Mouse (Mus musculus) liver, embryonic 16.5 days (tissue): ENCODE measurements around the gene 6330409D20Rik. TPM values are rescaled to one million over a fixed set of nuclear protein-coding genes. Genes with fewer than 3 reads are reported as not detected.
A peak's percentile ranks its signal among the peaks of the same experiment; 100 is the strongest.

Experiments
- ATAC-seq: fragments of 200-750 bp; cut with Nextera tagmentation; 2 replicates; pipeline ENCODE4 v1.8.0; 2017; ENCODE audit warnings: low read depth, mild to moderate bottlenecking, moderate number of reproducible peaks, moderate library complexity
- H3K27ac ChIP-seq: fragments of 300-500 bp; sonication (generic); 2 replicates; pipeline ENCODE4 v1.5.1; 2014; ENCODE audit warnings: mild to moderate bottlenecking, low read length
- H3K27me3 ChIP-seq: fragments of 300-500 bp; sonication (generic); 2 replicates; pipeline ENCODE4 v1.6.1; 2014; ENCODE audit warnings: low read depth, low read length, mixed read lengths; ENCODE audit not compliant: control insufficient read depth, insufficient read depth
- H3K36me3 ChIP-seq: fragments of 300-500 bp; sonication (generic); 2 replicates; pipeline ENCODE4 v1.6.1; 2014; ENCODE audit warnings: mild to moderate bottlenecking; ENCODE audit not compliant: control insufficient read depth, insufficient read depth
- H3K4me1 ChIP-seq: fragments of 300-500 bp; sonication (generic); 2 replicates; pipeline ENCODE4 v1.6.1; 2014; ENCODE audit warnings: low read depth, low read length, mixed read lengths; ENCODE audit not compliant: control insufficient read depth
- H3K4me2 ChIP-seq: fragments of 300-500 bp; sonication (generic); 2 replicates; pipeline ENCODE4 v1.6.1; 2014; ENCODE audit warnings: low read depth, low read length, mixed read lengths
- H3K4me3 ChIP-seq: fragments of 300-500 bp; sonication (generic); 2 replicates; pipeline ENCODE4 v1.5.1; 2014; ENCODE audit warnings: low read depth, mild to moderate bottlenecking, low read length
- H3K9ac ChIP-seq: fragments of 300-500 bp; sonication (generic); 2 replicates; pipeline ENCODE4 v1.6.1; 2014; ENCODE audit warnings: low read depth, low read length
- H3K9me3 ChIP-seq: fragments of 300-500 bp; sonication (generic); replicated peaks from 2 replicates; pipeline ENCODE4 v1.6.1; 2016; ENCODE audit warnings: low read length; ENCODE audit not compliant: control insufficient read depth
- WGBS: fragments of 180-500 bp; shearing (Covaris S2); extraction: QIAGEN DNeasy Blood & Tissue Kit; methylation state at CpG from one replicate; pipeline ENCODE4 v1.1.7; 2014; ENCODE audit not compliant: insufficient replicate concordance; 5-methylcytosine and 5-hydroxymethylcytosine counted together
- polyA plus RNA-seq: library from polyadenylated mRNA; unstranded; fragments of >200 nt; fragmentation: Nextera tagmentation; extraction: Ambion mirVana; gene quantifications from 2 replicates; pipeline ENCODE4 v1.2.1, GENCODE M21; 2015

The 6330409D20Rik gene
- polyA plus RNA-seq, 1 experiment from 2014 or later, result not detected

DNA sequence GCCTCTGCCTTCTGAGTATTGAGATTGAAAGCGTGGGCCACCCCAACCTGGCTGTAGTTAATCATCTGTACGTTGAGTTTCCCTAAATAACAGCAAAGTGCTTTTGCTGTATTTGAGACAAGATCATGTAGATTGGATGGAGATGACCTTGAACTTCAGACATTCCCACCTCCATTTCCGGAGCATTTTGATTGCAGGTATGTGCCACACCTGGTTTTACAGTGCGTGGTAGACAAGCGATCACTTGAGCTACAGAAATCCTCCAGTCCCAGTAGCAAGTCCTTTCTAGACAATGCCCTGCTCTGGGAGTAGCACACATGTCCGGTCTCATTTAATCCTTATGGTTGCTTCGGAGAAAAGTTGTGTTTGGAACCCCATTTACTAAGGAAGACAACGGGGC is 37.8 kb downstream of the 6330409D20Rik start:
- Histone ChIP-seq H3K4me3 (peak overlapping the region; percentile 41), H3K4me1 (peaks cover 5% of the 10 kb centered on the region; the same call in 1 of the 2 replicates), H3K4me2 (peak overlapping the region; percentile 15), H3K9me3 (no peaks in the 10 kb centered on the region), H3K27me3 (no peaks in the 10 kb centered on the region), H3K9ac (no peak overlapping the region), H3K27ac (peak overlapping the region; percentile 68), H3K36me3 (peaks cover 22% of the 10 kb centered on the region)
- ATAC-seq, result no peak
- 76% methylated on average over 8 of the region's 8 CpGs for WGBS

DNA sequence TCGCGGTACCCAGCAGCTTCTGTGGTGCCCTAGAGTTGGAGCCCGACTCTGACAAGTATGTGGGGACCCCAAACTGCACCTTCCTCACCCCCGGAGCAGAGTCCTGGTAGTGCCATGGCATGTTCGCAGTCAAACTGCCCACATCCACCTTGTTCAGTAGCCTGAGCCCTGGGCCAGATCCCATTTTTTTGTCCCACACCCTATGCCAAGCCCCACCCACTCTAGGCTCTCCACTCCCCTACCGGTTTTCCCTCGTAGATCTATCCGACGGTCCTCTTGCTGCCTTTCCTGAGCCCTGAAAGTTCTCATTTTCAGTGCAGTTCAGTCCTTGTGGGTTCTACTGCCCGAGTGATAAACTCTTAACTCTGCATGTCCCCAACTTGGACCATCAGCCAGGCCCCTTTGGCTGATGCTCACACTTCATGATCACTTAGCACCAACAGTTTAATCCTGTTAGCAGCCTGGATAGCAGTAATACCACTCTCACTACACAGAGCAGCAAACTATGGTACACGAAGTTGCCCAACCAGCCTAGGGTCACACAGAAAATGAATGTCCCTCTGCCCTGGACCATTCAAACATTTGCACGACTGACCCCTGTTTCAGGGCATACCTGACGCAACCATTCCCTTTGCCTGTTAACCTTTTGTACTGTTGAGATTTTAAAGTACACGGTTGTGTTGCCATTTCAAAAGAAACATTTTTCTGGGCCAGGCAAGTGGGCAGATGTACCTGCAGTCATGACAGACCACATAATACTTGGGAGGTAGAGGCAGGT is 39.7 kb downstream of the 6330409D20Rik start:
- Histone ChIP-seq H3K4me3 (peak overlapping the region; percentile 6; the same call in 1 of the 2 replicates), H3K27me3 (no peaks in the 10 kb centered on the region), H3K4me2 (peak overlapping the region; percentile 30), H3K4me1 (peaks cover 5% of the 10 kb centered on the region; the same call in 1 of the 2 replicates), H3K36me3 (peaks cover 6% of the 10 kb centered on the region), H3K9ac (no peak overlapping the region), H3K27ac (peak overlapping the region; percentile 74), H3K9me3 (no peaks in the 10 kb centered on the region)
- WGBS, result 67% methylated on average over 14 of the region's 14 CpGs
- ATAC-seq, result peak; percentile 80

DNA sequence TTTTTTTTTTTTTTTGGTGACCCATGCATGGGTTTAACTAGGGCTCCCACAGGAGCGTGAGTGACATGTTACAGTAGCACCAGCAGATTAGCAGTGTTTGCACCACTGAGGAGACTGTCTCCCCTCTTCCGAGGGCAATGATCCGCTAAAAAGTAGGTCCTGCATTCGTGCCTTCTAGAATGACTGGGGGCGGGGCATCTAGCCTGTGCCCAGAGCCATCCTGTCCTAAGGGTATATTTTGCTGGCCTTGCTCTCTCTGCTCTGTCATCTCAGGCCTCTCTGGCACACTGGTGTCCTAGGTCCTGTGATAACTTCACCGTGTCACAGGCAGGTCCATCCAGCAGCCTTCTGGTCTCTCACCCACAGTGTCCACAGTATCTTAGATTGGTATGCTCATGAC is 41.1 kb downstream of the 6330409D20Rik start:
- H3K4me1 ChIP-seq, result peaks cover 5% of the 10 kb centered on the region; the same call in 1 of the 2 replicates
- WGBS, result 77% methylated on average over 6 of the region's 6 CpGs
- no peak overlapping the region for H3K27ac ChIP-seq
- no peak overlapping the region for H3K4me2 ChIP-seq
- no peaks in the 10 kb centered on the region for H3K9me3 ChIP-seq
- no peaks in the 10 kb centered on the region for H3K27me3 ChIP-seq
- ATAC-seq, result no peak
- H3K9ac ChIP-seq, result no peak overlapping the region
- H3K36me3 ChIP-seq, result no peaks in the 10 kb centered on the region
- H3K4me3 ChIP-seq, result no peak overlapping the region

DNA sequence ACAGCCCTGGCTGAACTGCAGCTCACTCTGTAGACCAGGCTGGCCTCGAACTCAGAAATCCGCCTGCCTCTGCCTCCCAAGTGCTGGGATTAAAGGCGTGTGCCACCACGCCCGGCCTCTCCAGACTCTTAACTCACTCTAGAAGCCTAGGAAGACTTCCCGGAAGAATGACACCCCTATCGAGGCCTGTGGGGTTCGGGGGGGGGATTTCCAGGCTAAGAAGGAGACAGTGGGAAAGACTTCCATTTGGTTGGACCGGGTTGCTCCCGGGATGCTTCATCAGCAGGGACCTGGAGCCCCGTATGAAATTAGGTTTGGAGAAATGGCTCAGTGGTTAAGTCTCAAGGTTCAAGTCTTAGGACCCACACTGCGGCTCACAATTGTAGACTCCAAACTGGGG is 46.1 kb downstream of the 6330409D20Rik start:
- peak overlapping the region; percentile 98; the same call in 1 of the 2 replicates for H3K4me2 ChIP-seq
- WGBS, result 79% methylated on average over 12 of the region's 12 CpGs
- H3K27ac ChIP-seq, result no peak overlapping the region
- H3K36me3 ChIP-seq, result no peaks in the 10 kb centered on the region
- no peak overlapping the region for H3K9ac ChIP-seq
- H3K9me3 ChIP-seq, result no peaks in the 10 kb centered on the region
- no peak for ATAC-seq
- peaks cover 29% of the 10 kb centered on the region for H3K4me1 ChIP-seq
- no peak overlapping the region for H3K4me3 ChIP-seq
- H3K27me3 ChIP-seq, result no peaks in the 10 kb centered on the region

DNA sequence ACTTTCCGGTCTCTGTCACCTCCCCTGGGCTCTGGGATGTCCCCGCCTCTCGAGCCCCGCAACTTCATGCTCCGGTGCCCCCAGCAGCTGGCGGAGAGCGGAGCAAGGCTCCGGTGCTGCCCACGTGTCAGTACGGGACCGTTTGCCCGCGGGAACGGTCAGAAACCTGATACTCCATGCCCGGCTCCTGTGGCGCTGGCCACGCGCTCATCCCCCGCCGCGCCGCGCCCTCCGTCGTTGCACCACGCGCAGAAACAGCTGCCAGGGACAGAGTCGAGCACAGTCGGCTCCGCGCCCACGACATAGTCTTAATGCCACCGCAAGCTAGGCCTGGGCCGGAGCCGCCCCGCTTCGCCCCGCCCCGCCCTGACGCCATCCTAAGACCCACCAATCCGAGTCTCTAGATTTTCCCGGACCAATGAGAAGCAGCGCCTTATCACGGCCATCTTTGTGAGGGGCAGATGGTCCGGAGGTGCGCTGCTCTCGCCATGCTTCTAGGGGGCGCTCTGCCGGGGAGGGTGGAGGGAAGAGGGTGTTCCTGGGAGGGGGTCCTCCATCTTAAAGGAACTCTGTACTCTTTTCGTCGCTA is 46.9 kb downstream of the 6330409D20Rik start:
- peak overlapping the region; percentile 73 for H3K4me3 ChIP-seq
- peak overlapping the region; percentile 98 for H3K4me2 ChIP-seq
- H3K4me1 ChIP-seq, result peaks cover 31% of the 10 kb centered on the region
- no peaks in the 10 kb centered on the region for H3K9me3 ChIP-seq
- H3K9ac ChIP-seq, result peak overlapping the region; percentile 84
- peak overlapping the region; percentile 78 for H3K27ac ChIP-seq
- no peaks in the 10 kb centered on the region for H3K27me3 ChIP-seq
- ATAC-seq, result peak; percentile 96
- H3K36me3 ChIP-seq, result no peaks in the 10 kb centered on the region
- WGBS, result under 1% methylated on average over 51 of the region's 51 CpGs

DNA sequence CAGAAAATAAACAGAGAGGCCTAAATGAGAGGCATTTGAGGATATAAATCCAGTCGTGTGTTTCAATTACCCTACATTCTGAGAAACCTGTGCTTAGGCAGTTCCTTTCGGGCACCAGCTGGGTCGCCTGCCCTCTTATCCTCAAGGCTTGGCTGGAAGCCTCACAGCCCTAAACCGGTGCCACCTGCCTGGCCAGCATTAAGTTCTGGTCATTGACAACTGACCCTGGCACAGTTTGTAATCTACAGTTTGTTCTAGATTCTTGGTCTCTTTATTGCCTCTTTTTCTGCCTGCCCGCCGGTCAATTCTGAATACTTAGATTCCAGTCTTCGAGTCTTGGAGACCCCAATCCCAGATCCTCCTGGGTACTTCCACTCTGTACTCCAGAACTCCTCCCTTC is 47.5 kb downstream of the 6330409D20Rik start:
- H3K9me3 ChIP-seq, result no peaks in the 10 kb centered on the region
- ATAC-seq, result no peak
- peak overlapping the region; percentile 98 for H3K4me2 ChIP-seq
- peaks cover 31% of the 10 kb centered on the region for H3K4me1 ChIP-seq
- H3K27ac ChIP-seq, result no peak overlapping the region; the same call in 1 of the 2 replicates
- 3% methylated on average over 7 of the region's 7 CpGs for WGBS
- peak overlapping the region; percentile 73 for H3K4me3 ChIP-seq
- no peaks in the 10 kb centered on the region for H3K27me3 ChIP-seq
- H3K9ac ChIP-seq, result peak overlapping the region; percentile 84
- H3K36me3 ChIP-seq, result no peaks in the 10 kb centered on the region

DNA sequence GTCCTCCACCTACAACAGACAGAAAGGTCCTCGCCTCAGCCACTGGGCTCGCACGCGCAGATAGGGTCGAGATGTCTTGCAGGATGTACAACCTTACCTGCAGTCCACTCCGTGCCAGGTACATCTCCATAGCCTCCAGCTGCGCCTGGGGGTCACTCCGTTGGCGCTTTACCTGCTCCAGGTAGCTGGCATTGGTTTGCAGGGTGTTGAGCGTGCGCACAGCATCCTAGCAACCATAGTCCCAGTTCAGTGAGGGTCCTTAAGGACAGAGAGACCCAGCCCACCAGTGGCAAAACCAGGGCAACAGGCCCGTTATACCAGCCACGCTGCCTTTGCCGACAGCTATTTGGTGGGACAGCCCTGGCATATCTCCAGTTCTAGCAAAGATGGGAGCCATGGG is 48.3 kb downstream of the 6330409D20Rik start:
- Histone ChIP-seq H3K27me3 (no peaks in the 10 kb centered on the region), H3K4me1 (peaks cover 31% of the 10 kb centered on the region), H3K9ac (peak overlapping the region; percentile 84; the same call in 1 of the 2 replicates), H3K9me3 (no peaks in the 10 kb centered on the region), H3K27ac (no peak overlapping the region), H3K4me2 (peak overlapping the region; percentile 98; the same call in 1 of the 2 replicates), H3K36me3 (peaks cover 2% of the 10 kb centered on the region; the same call in 1 of the 2 replicates), H3K4me3 (peak overlapping the region; percentile 73)
- no peak for ATAC-seq
- 74% methylated on average over 14 of the region's 14 CpGs for whole genome bisulfite sequencing

DNA sequence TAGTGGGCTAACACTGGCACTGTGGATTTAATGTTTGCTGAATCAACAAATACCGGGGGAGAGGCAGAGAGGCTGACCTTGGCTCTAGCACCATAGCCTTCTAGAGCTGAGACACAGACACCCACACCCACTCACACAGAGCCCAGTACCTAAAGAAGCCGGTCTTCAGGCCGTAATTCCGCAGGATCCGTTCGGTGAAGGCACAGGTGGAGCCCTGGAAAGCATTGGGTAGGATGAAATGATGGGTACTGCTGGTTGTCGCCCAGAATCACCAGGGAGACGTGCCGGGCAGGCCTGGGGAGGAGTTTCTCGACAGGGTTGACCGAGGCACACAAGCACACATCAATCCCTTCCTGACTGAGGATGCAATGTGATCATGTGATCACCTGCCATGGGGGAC is 49.8 kb downstream of the 6330409D20Rik start:
- Histone ChIP-seq H3K9me3 (no peaks in the 10 kb centered on the region), H3K4me3 (no peak overlapping the region), H3K36me3 (peaks cover 7% of the 10 kb centered on the region), H3K27ac (no peak overlapping the region; the same call in 1 of the 2 replicates), H3K4me2 (no peak overlapping the region), H3K27me3 (no peaks in the 10 kb centered on the region), H3K9ac (no peak overlapping the region), H3K4me1 (peaks cover 31% of the 10 kb centered on the region)
- 64% methylated on average over 11 of the region's 11 CpGs for WGBS
- no peak for ATAC-seq

DNA sequence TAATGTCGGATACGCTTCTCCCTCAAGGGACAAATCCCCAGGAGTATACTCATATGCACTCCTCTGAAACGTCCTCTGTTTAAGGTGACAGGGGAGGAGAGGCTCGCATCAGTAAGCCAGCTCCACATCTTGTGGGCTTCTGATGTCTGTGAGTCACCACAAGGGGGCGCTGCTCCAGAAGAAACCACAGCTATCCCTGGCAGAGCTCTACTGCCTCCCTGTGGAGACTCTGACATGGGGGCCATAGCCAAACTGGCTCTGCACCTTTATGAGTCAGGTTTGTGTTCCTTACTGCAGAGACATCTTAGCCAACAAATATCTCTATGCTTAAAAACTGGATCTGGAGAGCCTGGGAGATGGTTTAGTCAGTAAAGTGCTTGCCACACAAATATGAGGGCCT is 51.4 kb downstream of the 6330409D20Rik start:
- Histone ChIP-seq H3K36me3 (peaks cover 12% of the 10 kb centered on the region), H3K4me3 (no peak overlapping the region), H3K4me2 (no peak overlapping the region), H3K27ac (no peak overlapping the region), H3K27me3 (no peaks in the 10 kb centered on the region), H3K9me3 (no peaks in the 10 kb centered on the region), H3K4me1 (peaks cover 31% of the 10 kb centered on the region), H3K9ac (no peak overlapping the region)
- 26% methylated on average over 5 of the region's 5 CpGs for WGBS
- no peak for ATAC-seq
